Mouse (Mus musculus): Measurements from ENCODE around the gene Upk2. TPM values are rescaled to one million over a fixed set of nuclear protein-coding genes. Genes with fewer than 3 reads are reported as not detected.
"Not testable (repeated sequence)": the region's sequence is repeated elsewhere in the genome, so short reads cannot be mapped to it uniquely, and the experiment has no call there.

Upk2 gene
- polyA plus RNA-seq, 1 experiment: 1,023 TPM

GRCm38 (mm10) chr9:44408693-44409092 is 46.1 kb downstream of the Upk2 start:
- DNase-seq (ENCODE audit: low spot score): not testable (repeated sequence)

- no peak for DNase-seq (ENCODE audit: low spot score)
These were observed 47.1 kb downstream of the Upk2 start for GRCm38 (mm10) chr9:44407752-44408097.

- DNase-seq (ENCODE audit: low spot score): peak; percentile 85
These were observed 47.6 kb downstream of the Upk2 start, which contains the start of the genes Rps25 and Trappc4 for GRCm38 (mm10) chr9:44406906-44407751. Gene Rps25, plus strand, starts transcription at chr9:44407139. Gene Trappc4, minus strand, starts transcription at chr9:44407600.

GRCm38 (mm10) chr9:44405011-44405410 is 49.8 kb downstream of the Upk2 start:
- no peak for DNase-seq (ENCODE audit: low spot score)

Other genes with a start within 250 kb of the Upk2 start
- 14.9 and 16.0 TPM in 2 replicates for gene Cbl, start 220.9 kb downstream of the Upk2 start, polyA plus RNA-seq (2012; rRNA removed)
- not detected in 2 replicates for gene Ccdc153, start 214.3 kb downstream of the Upk2 start, polyA plus RNA-seq (2012; rRNA removed)
- 0.21 and 0.24 TPM in 2 replicates for gene Pdzd3, start 203.5 kb downstream of the Upk2 start, polyA plus RNA-seq (2012; rRNA removed)
- 9.6 and 13.0 TPM in 2 replicates for gene Nlrx1, start 186.4 kb downstream of the Upk2 start, polyA plus RNA-seq (2012; rRNA removed)
- gene Abcg4, start 166.4 kb downstream of the Upk2 start, polyA plus RNA-seq (2012; rRNA removed): 7.6 and 8.9 TPM in 2 replicates
- 20.2 and 22.7 TPM in 2 replicates for gene Hinfp, start 149.3 kb downstream of the Upk2 start, polyA plus RNA-seq (2012; rRNA removed)
- 30.5 and 31.4 TPM in 2 replicates for gene C2cd2l, start 134.7 kb downstream of the Upk2 start, polyA plus RNA-seq (2012; rRNA removed)
- gene Dpagt1, start 129.0 kb downstream of the Upk2 start, polyA plus RNA-seq (2012; rRNA removed): 24.7 and 25.8 TPM in 2 replicates
- gene H2afx, start 120.3 kb downstream of the Upk2 start, polyA plus RNA-seq (2012; rRNA removed): 19.8 and 22.1 TPM in 2 replicates
- gene Hmbs, start 110.7 kb downstream of the Upk2 start, polyA plus RNA-seq (2012; rRNA removed): 34.4 and 40.7 TPM in 2 replicates
- gene Vps11, start 93.3 kb downstream of the Upk2 start, polyA plus RNA-seq (2012; rRNA removed): 22.0 and 26.8 TPM in 2 replicates
- gene Hyou1, start 75.5 kb downstream of the Upk2 start, polyA plus RNA-seq (2012; rRNA removed): 34.4 and 35.3 TPM in 2 replicates
- gene Slc37a4, start 58.1 kb downstream of the Upk2 start, polyA plus RNA-seq (2012; rRNA removed): 20.0 and 22.2 TPM in 2 replicates
- gene Rps25, start 47.8 kb downstream of the Upk2 start, polyA plus RNA-seq (2012; rRNA removed): 1,336 and 1,393 TPM in 2 replicates
- gene Trappc4, start 47.4 kb downstream of the Upk2 start, polyA plus RNA-seq (2012; rRNA removed): 55.6 and 68.6 TPM in 2 replicates
- 33.7 and 47.1 TPM in 2 replicates for gene Ccdc84, start 36.4 kb downstream of the Upk2 start, polyA plus RNA-seq (2012; rRNA removed)
- gene Foxr1, start 13.8 kb downstream of the Upk2 start, polyA plus RNA-seq (2012; rRNA removed): 0.28 and 0.63 TPM in 2 replicates
- 11.1 and 29.7 TPM in 2 replicates for gene Bcl9l, start 27.8 kb upstream of the Upk2 start, polyA plus RNA-seq (2012; rRNA removed)
- gene Cxcr5, start 106.9 kb upstream of the Upk2 start, polyA plus RNA-seq (2012; rRNA removed): 0.11 and 0.16 TPM in 2 replicates
- gene Ddx6, start 149.9 kb upstream of the Upk2 start, polyA plus RNA-seq (2012; rRNA removed): 28.2 and 47.5 TPM in 2 replicates
- gene Treh, start 218.3 kb upstream of the Upk2 start, polyA plus RNA-seq (2012; rRNA removed): not detected in 2 replicates

Measured in urinary bladder, adult 2 months (tissue).